Mouse (Mus musculus): Measurements from ENCODE around the gene Tex26. TPM values are rescaled to one million over a fixed set of nuclear protein-coding genes. Genes with fewer than 3 reads are reported as not detected.

Gene Tex26
- total RNA-seq, 2 experiments from 2014 or later, result 0.39 TPM; not detected in 1

GRCm38 (mm10) chr5:149514890-149515289 is 75.4 kb downstream of the Tex26 start:
- intact Hi-C loops (cut with DNase I; ENCODE audit: low total_unique reads), result no loop called here
- no peak for DNase-seq

GRCm38 (mm10) chr5:149517116-149517515 is 77.7 kb downstream of the Tex26 start:
- intact Hi-C loops (cut with DNase I; ENCODE audit: low total_unique reads), result no loop called here
- no peak for DNase-seq

Other genes starting within 250 kb of the Tex26 start
- gene Alox5ap, start 174.9 kb upstream of the Tex26 start, total RNA-seq (2021), result 1 to 10 TPM; 8.2 to 9.5 TPM
- 10 to 100 TPM; 16.8 to 17.1 TPM for gene Medag, start 27.9 kb upstream of the Tex26 start, total RNA-seq (2021)
- not detected for gene Wdr95, start 89.0 kb downstream of the Tex26 start, total RNA-seq (2021)
- 10 to 100 TPM; 36.1 to 39.7 TPM for gene Hsph1, start 196.7 kb downstream of the Tex26 start, total RNA-seq (2021)
- 1 to 10 TPM; 5.2 to 5.5 TPM for gene B3glct, start 238.6 kb downstream of the Tex26 start, total RNA-seq (2021)

All from gastrocnemius, postnatal 14 days (tissue).